Mouse (Mus musculus): ENCODE measurements around the gene Jhy. TPM values are rescaled to one million over a fixed set of nuclear protein-coding genes. Genes with fewer than 3 reads are reported as not detected.

Gene Jhy
- polyA plus RNA-seq, 1 experiment from 2014 or later: 0.62 TPM

GRCm38 (mm10) chr9:40937425-40937824, 26.5 kb downstream of the Jhy start:
- Histone ChIP-seq H3K4me1 (ENCODE audit: insufficient read depth, low read depth, low read length) (no peaks in the 10 kb centered on the region), H3K9ac (replicated peaks; ENCODE audit: low read depth) (no peak overlapping the region), H3K4me2 (replicated peaks; ENCODE audit: low read depth, low read length) (no peak overlapping the region), H3K36me3 (ENCODE audit: insufficient read depth, low read length) (no peaks in the 10 kb centered on the region), H3K27me3 (replicated peaks; ENCODE audit: insufficient read depth, low read length) (no peaks in the 10 kb centered on the region), H3K27ac (ENCODE audit: low read length) (no peak overlapping the region), H3K4me3 (ENCODE audit: low read depth, low read length) (no peak overlapping the region), H3K9me3 (ENCODE audit: low read length) (no peaks in the 10 kb centered on the region)
- DNase-seq (ENCODE audit: low spot score) (no peak), ATAC-seq (no peak)
- 66% methylated on average over 7 of the region's 7 CpGs for WGBS
- TF ChIP-seq EP300 (IDR thresholded peaks at IDR 0.05) (no peak), CTCF (IDR thresholded peaks at IDR 0.05) (peak; percentile 38)

DNA sequence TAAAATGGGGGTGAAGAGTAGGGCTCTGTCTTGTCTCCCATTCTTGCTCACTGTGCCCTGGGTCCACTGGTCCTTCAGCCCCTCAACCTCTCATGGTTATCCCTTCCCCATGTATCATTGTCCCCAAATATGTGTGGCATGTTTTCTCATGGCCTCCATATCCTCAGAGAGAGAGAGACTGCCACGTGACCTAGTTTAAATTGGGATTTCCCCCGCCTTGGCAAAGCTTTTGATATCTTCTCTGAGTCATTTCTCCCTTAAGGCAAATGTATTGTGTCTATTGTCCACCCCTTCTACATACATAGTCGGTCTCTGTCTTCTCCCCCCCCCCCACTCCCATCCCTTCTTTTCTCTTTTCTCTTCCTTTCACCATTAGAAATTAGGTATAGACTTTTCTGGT, 30.6 kb downstream of the Jhy start:
- ATAC-seq (no peak), DNase-seq (ENCODE audit: low spot score) (no peak)
- no peaks in the 10 kb centered on the region for H3K27me3 ChIP-seq (replicated peaks; ENCODE audit: insufficient read depth, low read length)
- TF ChIP-seq EP300 (IDR thresholded peaks at IDR 0.05) (no peak), CTCF (IDR thresholded peaks at IDR 0.05) (no peak)
- no peaks in the 10 kb centered on the region for H3K36me3 ChIP-seq (ENCODE audit: insufficient read depth, low read length)
- H3K27ac ChIP-seq (ENCODE audit: low read length): no peak overlapping the region
- H3K9ac ChIP-seq (replicated peaks; ENCODE audit: low read depth): no peak overlapping the region
- no peak overlapping the region for H3K4me2 ChIP-seq (replicated peaks; ENCODE audit: low read depth, low read length)
- 57% methylated on average over 3 of the region's 3 CpGs for WGBS
- no peak overlapping the region for H3K4me3 ChIP-seq (ENCODE audit: low read depth, low read length)
- no peaks in the 10 kb centered on the region for H3K9me3 ChIP-seq (ENCODE audit: low read length)
- H3K4me1 ChIP-seq (ENCODE audit: insufficient read depth, low read depth, low read length): no peaks in the 10 kb centered on the region

- Histone ChIP-seq H3K4me2 (replicated peaks; ENCODE audit: low read depth, low read length) (no peak overlapping the region), H3K4me1 (ENCODE audit: insufficient read depth, low read depth, low read length) (no peaks in the 10 kb centered on the region), H3K9ac (replicated peaks; ENCODE audit: low read depth) (no peak overlapping the region), H3K27ac (ENCODE audit: low read length) (no peak overlapping the region), H3K9me3 (ENCODE audit: low read length) (no peaks in the 10 kb centered on the region), H3K27me3 (replicated peaks; ENCODE audit: insufficient read depth, low read length) (no peaks in the 10 kb centered on the region), H3K36me3 (ENCODE audit: insufficient read depth, low read length) (no peaks in the 10 kb centered on the region), H3K4me3 (ENCODE audit: low read depth, low read length) (no peak overlapping the region)
- no peak for ATAC-seq
- DNase-seq (ENCODE audit: low spot score): no peak
- WGBS: 56% methylated on average over 17 of the region's 17 CpGs
- TF ChIP-seq CTCF (IDR thresholded peaks at IDR 0.05) (no peak), EP300 (IDR thresholded peaks at IDR 0.05) (no peak)
Observed at GRCm38 (mm10) chr9:40927351-40927980, 36.5 kb downstream of the Jhy start.

DNA sequence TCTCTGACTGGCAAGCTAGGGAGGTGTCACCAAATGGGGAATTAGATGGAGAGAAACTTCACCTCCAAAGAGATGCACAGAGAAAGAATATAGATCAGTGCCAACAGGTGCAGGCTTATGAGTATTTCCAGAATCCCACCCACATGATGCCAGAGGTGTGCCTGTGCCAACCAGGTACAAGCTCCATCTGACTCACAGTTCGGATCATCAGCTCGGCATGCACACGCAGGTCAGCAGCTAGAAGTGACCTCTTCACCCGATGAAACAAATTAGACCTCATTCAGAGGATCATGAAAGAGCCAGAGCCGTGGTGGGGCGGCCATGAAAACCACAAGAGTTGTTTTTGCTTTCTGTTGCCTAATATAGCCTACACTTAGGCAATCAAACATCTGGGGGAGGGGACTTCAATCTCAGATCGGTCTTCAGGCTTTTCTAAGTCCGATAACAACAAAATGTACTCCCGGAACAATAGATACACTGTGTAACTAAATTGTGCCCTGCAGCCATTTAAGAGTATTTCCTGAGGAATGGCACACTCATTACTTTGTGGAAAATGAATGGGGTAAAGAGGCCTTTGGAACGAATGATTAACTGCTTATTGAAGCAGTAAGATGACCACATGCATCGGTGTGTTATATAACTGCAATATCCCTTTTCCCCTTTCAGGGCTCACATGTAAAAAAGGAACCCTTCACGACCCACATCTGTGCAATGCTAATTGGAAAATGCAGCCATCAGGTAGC, 45.9 kb downstream of the Jhy start:
- Histone ChIP-seq H3K4me1 (ENCODE audit: insufficient read depth, low read depth, low read length) (no peaks in the 10 kb centered on the region), H3K27me3 (replicated peaks; ENCODE audit: insufficient read depth, low read length) (no peaks in the 10 kb centered on the region), H3K4me2 (replicated peaks; ENCODE audit: low read depth, low read length) (no peak overlapping the region), H3K9me3 (ENCODE audit: low read length) (no peaks in the 10 kb centered on the region), H3K27ac (ENCODE audit: low read length) (no peak overlapping the region), H3K4me3 (ENCODE audit: low read depth, low read length) (no peak overlapping the region), H3K36me3 (ENCODE audit: insufficient read depth, low read length) (no peaks in the 10 kb centered on the region), H3K9ac (replicated peaks; ENCODE audit: low read depth) (no peak overlapping the region)
- DNase-seq (ENCODE audit: low spot score) (no peak), ATAC-seq (no peak)
- TF ChIP-seq EP300 (IDR thresholded peaks at IDR 0.05): no peak
- WGBS: 60% methylated on average over 12 of the region's 12 CpGs

- Histone ChIP-seq H3K27ac (ENCODE audit: low read length) (no peak overlapping the region), H3K4me3 (ENCODE audit: low read depth, low read length) (no peak overlapping the region), H3K9me3 (ENCODE audit: low read length) (no peaks in the 10 kb centered on the region), H3K27me3 (replicated peaks; ENCODE audit: insufficient read depth, low read length) (no peaks in the 10 kb centered on the region), H3K4me2 (replicated peaks; ENCODE audit: low read depth, low read length) (no peak overlapping the region), H3K4me1 (ENCODE audit: insufficient read depth, low read depth, low read length) (no peaks in the 10 kb centered on the region), H3K9ac (replicated peaks; ENCODE audit: low read depth) (no peak overlapping the region), H3K36me3 (ENCODE audit: insufficient read depth, low read length) (no peaks in the 10 kb centered on the region)
- no peak for DNase-seq (ENCODE audit: low spot score)
- no peak for ATAC-seq
- 67% methylated on average over 7 of the region's 7 CpGs for WGBS
- TF ChIP-seq CTCF (IDR thresholded peaks at IDR 0.05): no peak
- no peak for TF ChIP-seq EP300 (IDR thresholded peaks at IDR 0.05)
Observed at GRCm38 (mm10) chr9:40908915-40909314, 55.0 kb downstream of the Jhy start.

DNA sequence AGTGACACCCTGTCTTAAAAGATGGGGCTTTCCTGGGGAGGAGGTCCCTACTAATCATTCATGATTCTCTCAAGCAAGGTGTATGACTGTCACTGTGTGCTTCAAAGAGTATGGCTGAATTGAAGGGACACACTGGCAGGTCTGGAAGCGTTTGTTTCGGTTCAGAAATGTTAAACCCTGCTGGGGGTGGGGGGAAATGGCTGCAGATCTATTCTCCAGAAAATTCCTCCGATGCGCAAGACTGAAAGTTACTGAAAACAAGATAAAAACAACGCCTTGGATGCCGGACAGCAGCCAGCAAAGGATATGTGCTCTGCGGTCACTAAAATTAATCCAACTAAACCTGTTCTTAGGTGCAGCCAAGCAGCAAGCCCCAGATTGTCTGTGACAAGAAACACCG, 55.5 kb downstream of the Jhy start:
- H3K36me3 ChIP-seq (ENCODE audit: insufficient read depth, low read length): no peaks in the 10 kb centered on the region
- no peaks in the 10 kb centered on the region for H3K27me3 ChIP-seq (replicated peaks; ENCODE audit: insufficient read depth, low read length)
- ATAC-seq (no peak), DNase-seq (ENCODE audit: low spot score) (no peak)
- TF ChIP-seq EP300 (IDR thresholded peaks at IDR 0.05): no peak
- no peak overlapping the region for H3K4me2 ChIP-seq (replicated peaks; ENCODE audit: low read depth, low read length)
- no peak overlapping the region for H3K9ac ChIP-seq (replicated peaks; ENCODE audit: low read depth)
- H3K4me1 ChIP-seq (ENCODE audit: insufficient read depth, low read depth, low read length): no peaks in the 10 kb centered on the region
- H3K9me3 ChIP-seq (ENCODE audit: low read length): no peaks in the 10 kb centered on the region
- 76% methylated on average over 8 of the region's 8 CpGs for WGBS
- no peak overlapping the region for H3K27ac ChIP-seq (ENCODE audit: low read length)
- H3K4me3 ChIP-seq (ENCODE audit: low read depth, low read length): no peak overlapping the region

Data from lung, postnatal 0 days (tissue).